Mouse (Mus musculus): ENCODE measurements at regions not wholly inside any gene's neighbourhood (a gene's known extent, or its start where the extent isn't known, plus 50 kb on each side); places are given as distances from the start of the nearest gene placed in this dataset.

GRCm38 (mm10) chr8:125335575-125336370 is 233.8 kb downstream of the Sipa1l2 start:
- no peak overlapping the region for H3K4me3 ChIP-seq (ENCODE audit: low read depth, low read length)
- 74% methylated on average over 28 of the region's 28 CpGs for WGBS (ENCODE audit: insufficient replicate concordance)
- H3K9me3 ChIP-seq (replicated peaks; ENCODE audit: control insufficient read depth, low read length) = no peaks in the 10 kb centered on the region
- H3K27ac ChIP-seq (ENCODE audit: low read depth, low read length) = no peak overlapping the region
- no peak overlapping the region for H3K9ac ChIP-seq (ENCODE audit: low read depth, low read length)
- no peak overlapping the region for H3K4me2 ChIP-seq
- peaks cover 29% of the 10 kb centered on the region for H3K4me1 ChIP-seq (ENCODE audit: control insufficient read depth, insufficient read depth, low read length)
- H3K27me3 ChIP-seq (ENCODE audit: control insufficient read depth, insufficient read depth, low read length) = peaks cover 3% of the 10 kb centered on the region; the same call in 1 of the 2 replicates
- no peaks in the 10 kb centered on the region for H3K36me3 ChIP-seq (ENCODE audit: control insufficient read depth, insufficient read depth, low read length)
- ATAC-seq (replicated peaks; ENCODE audit: insufficient number of reproducible peaks, low FRiP score, low TSS enrichment) = no peak

- no peaks in the 10 kb centered on the region for H3K36me3 ChIP-seq (ENCODE audit: control insufficient read depth, insufficient read depth, low read length)
- WGBS (ENCODE audit: insufficient replicate concordance) = 49% methylated on average over 6 of the region's 6 CpGs
- H3K4me1 ChIP-seq (ENCODE audit: control insufficient read depth, insufficient read depth, low read length) = peaks cover 32% of the 10 kb centered on the region
- H3K27me3 ChIP-seq (ENCODE audit: control insufficient read depth, insufficient read depth, low read length) = peaks cover 3% of the 10 kb centered on the region; the same call in 1 of the 2 replicates
- H3K9me3 ChIP-seq (replicated peaks; ENCODE audit: control insufficient read depth, low read length) = no peaks in the 10 kb centered on the region
- ATAC-seq (replicated peaks; ENCODE audit: insufficient number of reproducible peaks, low FRiP score, low TSS enrichment) = no peak
- H3K4me3 ChIP-seq (ENCODE audit: low read depth, low read length) = no peak overlapping the region
- H3K9ac ChIP-seq (ENCODE audit: low read depth, low read length) = no peak overlapping the region
- H3K27ac ChIP-seq (ENCODE audit: low read depth, low read length) = no peak overlapping the region
- H3K4me2 ChIP-seq = no peak overlapping the region
Measured at GRCm38 (mm10) chr8:125335171-125335570, 234.4 kb downstream of the Sipa1l2 start.

- ATAC-seq (replicated peaks; ENCODE audit: insufficient number of reproducible peaks, low FRiP score, low TSS enrichment) = peak; percentile 51; the same call in 1 of the 2 replicates
- H3K36me3 ChIP-seq (ENCODE audit: control insufficient read depth, insufficient read depth, low read length) = no peaks in the 10 kb centered on the region
- no peak overlapping the region for H3K4me3 ChIP-seq (ENCODE audit: low read depth, low read length)
- peaks cover 40% of the 10 kb centered on the region for H3K4me1 ChIP-seq (ENCODE audit: control insufficient read depth, insufficient read depth, low read length)
- peak overlapping the region; percentile 73 for H3K27ac ChIP-seq (ENCODE audit: low read depth, low read length)
- no peaks in the 10 kb centered on the region for H3K9me3 ChIP-seq (replicated peaks; ENCODE audit: control insufficient read depth, low read length)
- no peak overlapping the region for H3K9ac ChIP-seq (ENCODE audit: low read depth, low read length)
- no peak overlapping the region for H3K4me2 ChIP-seq
- H3K27me3 ChIP-seq (ENCODE audit: control insufficient read depth, insufficient read depth, low read length) = peaks cover 3% of the 10 kb centered on the region; the same call in 1 of the 2 replicates
- 36% methylated on average over 6 of the region's 6 CpGs for WGBS (ENCODE audit: insufficient replicate concordance)
Measured at GRCm38 (mm10) chr8:125330638-125331037, 239.0 kb downstream of the Sipa1l2 start.

- H3K9ac ChIP-seq (ENCODE audit: low read depth, low read length) = 0 out of 2 replicates have a peak overlapping the region, but pooled peaks have one; percentile 40
- WGBS (ENCODE audit: insufficient replicate concordance) = 73% methylated on average over 4 of the region's 4 CpGs
- H3K27ac ChIP-seq (ENCODE audit: low read depth, low read length) = peak overlapping the region; percentile 73; the same call in 1 of the 2 replicates
- H3K27me3 ChIP-seq (ENCODE audit: control insufficient read depth, insufficient read depth, low read length) = peaks cover 3% of the 10 kb centered on the region; the same call in 1 of the 2 replicates
- no peaks in the 10 kb centered on the region for H3K9me3 ChIP-seq (replicated peaks; ENCODE audit: control insufficient read depth, low read length)
- peaks cover 52% of the 10 kb centered on the region for H3K4me1 ChIP-seq (ENCODE audit: control insufficient read depth, insufficient read depth, low read length)
- H3K4me3 ChIP-seq (ENCODE audit: low read depth, low read length) = no peak overlapping the region
- H3K36me3 ChIP-seq (ENCODE audit: control insufficient read depth, insufficient read depth, low read length) = no peaks in the 10 kb centered on the region
- no peak for ATAC-seq (replicated peaks; ENCODE audit: insufficient number of reproducible peaks, low FRiP score, low TSS enrichment)
- H3K4me2 ChIP-seq = no peak overlapping the region
Measured at GRCm38 (mm10) chr8:125328650-125329049, 241.0 kb downstream of the Sipa1l2 start.

GRCm38 (mm10) chr8:125327551-125328262 is 241.9 kb downstream of the Sipa1l2 start:
- ATAC-seq (replicated peaks; ENCODE audit: insufficient number of reproducible peaks, low FRiP score, low TSS enrichment) = no peak
- H3K4me1 ChIP-seq (ENCODE audit: control insufficient read depth, insufficient read depth, low read length) = peaks cover 52% of the 10 kb centered on the region

GRCm38 (mm10) chr8:125327006-125327405 is 242.6 kb downstream of the Sipa1l2 start:
- Histone ChIP-seq H3K4me2 (no peak overlapping the region), H3K27ac (ENCODE audit: low read depth, low read length) (peak overlapping the region; percentile 73), H3K9ac (ENCODE audit: low read depth, low read length) (no peak overlapping the region; the same call in 1 of the 2 replicates), H3K36me3 (ENCODE audit: control insufficient read depth, insufficient read depth, low read length) (no peaks in the 10 kb centered on the region), H3K4me1 (ENCODE audit: control insufficient read depth, insufficient read depth, low read length) (peaks cover 52% of the 10 kb centered on the region), H3K27me3 (ENCODE audit: control insufficient read depth, insufficient read depth, low read length) (peaks cover 3% of the 10 kb centered on the region; the same call in 1 of the 2 replicates), H3K4me3 (ENCODE audit: low read depth, low read length) (no peak overlapping the region), H3K9me3 (replicated peaks; ENCODE audit: control insufficient read depth, low read length) (no peaks in the 10 kb centered on the region)
- 56% methylated on average over 6 of the region's 6 CpGs for WGBS (ENCODE audit: insufficient replicate concordance)
- no peak for ATAC-seq (replicated peaks; ENCODE audit: insufficient number of reproducible peaks, low FRiP score, low TSS enrichment)

More at GRCm38 (mm10) chr8:125327551-125328262, 241.9 kb downstream of the Sipa1l2 start:
- Histone ChIP-seq H3K27me3 (ENCODE audit: control insufficient read depth, insufficient read depth, low read length) (peaks cover 3% of the 10 kb centered on the region; the same call in 1 of the 2 replicates), H3K9me3 (replicated peaks; ENCODE audit: control insufficient read depth, low read length) (no peaks in the 10 kb centered on the region), H3K36me3 (ENCODE audit: control insufficient read depth, insufficient read depth, low read length) (no peaks in the 10 kb centered on the region), H3K27ac (ENCODE audit: low read depth, low read length) (peak overlapping the region; percentile 73), H3K4me3 (ENCODE audit: low read depth, low read length) (peak overlapping the region; percentile 12; the same call in 1 of the 2 replicates), H3K9ac (ENCODE audit: low read depth, low read length) (peak overlapping the region; percentile 40), H3K4me2 (peak overlapping the region; percentile 48)
- WGBS (ENCODE audit: insufficient replicate concordance) = 51% methylated on average over 13 of the region's 13 CpGs

GRCm38 (mm10) chr8:125325736-125326135 is 243.9 kb downstream of the Sipa1l2 start:
- Histone ChIP-seq H3K9ac (ENCODE audit: low read depth, low read length) (no peak overlapping the region), H3K4me1 (ENCODE audit: control insufficient read depth, insufficient read depth, low read length) (peaks cover 48% of the 10 kb centered on the region), H3K36me3 (ENCODE audit: control insufficient read depth, insufficient read depth, low read length) (no peaks in the 10 kb centered on the region), H3K27me3 (ENCODE audit: control insufficient read depth, insufficient read depth, low read length) (no peaks in the 10 kb centered on the region), H3K4me3 (ENCODE audit: low read depth, low read length) (no peak overlapping the region), H3K4me2 (no peak overlapping the region), H3K9me3 (replicated peaks; ENCODE audit: control insufficient read depth, low read length) (no peaks in the 10 kb centered on the region), H3K27ac (ENCODE audit: low read depth, low read length) (no peak overlapping the region)
- ATAC-seq (replicated peaks; ENCODE audit: insufficient number of reproducible peaks, low FRiP score, low TSS enrichment) = no peak
- WGBS (ENCODE audit: insufficient replicate concordance) = 92% methylated on average over 6 of the region's 6 CpGs

- 83% methylated on average over 3 of the region's 3 CpGs for WGBS (ENCODE audit: insufficient replicate concordance)
- Histone ChIP-seq H3K27ac (ENCODE audit: low read depth, low read length) (no peak overlapping the region), H3K4me2 (no peak overlapping the region), H3K9ac (ENCODE audit: low read depth, low read length) (no peak overlapping the region), H3K36me3 (ENCODE audit: control insufficient read depth, insufficient read depth, low read length) (no peaks in the 10 kb centered on the region), H3K9me3 (replicated peaks; ENCODE audit: control insufficient read depth, low read length) (no peaks in the 10 kb centered on the region), H3K4me3 (ENCODE audit: low read depth, low read length) (no peak overlapping the region), H3K4me1 (ENCODE audit: control insufficient read depth, insufficient read depth, low read length) (peaks cover 33% of the 10 kb centered on the region), H3K27me3 (ENCODE audit: control insufficient read depth, insufficient read depth, low read length) (no peaks in the 10 kb centered on the region)
- no peak for ATAC-seq (replicated peaks; ENCODE audit: insufficient number of reproducible peaks, low FRiP score, low TSS enrichment)
Measured at GRCm38 (mm10) chr8:125322561-125322960, 247.0 kb downstream of the Sipa1l2 start.
